Mouse (Mus musculus): Measurements from ENCODE around the gene Relb. TPM values are rescaled to one million over a fixed set of nuclear protein-coding genes. Genes with fewer than 3 reads are reported as not detected.

Relb gene
- polyA plus RNA-seq, 2 experiments = 9.8 to 13.4 TPM

DNA sequence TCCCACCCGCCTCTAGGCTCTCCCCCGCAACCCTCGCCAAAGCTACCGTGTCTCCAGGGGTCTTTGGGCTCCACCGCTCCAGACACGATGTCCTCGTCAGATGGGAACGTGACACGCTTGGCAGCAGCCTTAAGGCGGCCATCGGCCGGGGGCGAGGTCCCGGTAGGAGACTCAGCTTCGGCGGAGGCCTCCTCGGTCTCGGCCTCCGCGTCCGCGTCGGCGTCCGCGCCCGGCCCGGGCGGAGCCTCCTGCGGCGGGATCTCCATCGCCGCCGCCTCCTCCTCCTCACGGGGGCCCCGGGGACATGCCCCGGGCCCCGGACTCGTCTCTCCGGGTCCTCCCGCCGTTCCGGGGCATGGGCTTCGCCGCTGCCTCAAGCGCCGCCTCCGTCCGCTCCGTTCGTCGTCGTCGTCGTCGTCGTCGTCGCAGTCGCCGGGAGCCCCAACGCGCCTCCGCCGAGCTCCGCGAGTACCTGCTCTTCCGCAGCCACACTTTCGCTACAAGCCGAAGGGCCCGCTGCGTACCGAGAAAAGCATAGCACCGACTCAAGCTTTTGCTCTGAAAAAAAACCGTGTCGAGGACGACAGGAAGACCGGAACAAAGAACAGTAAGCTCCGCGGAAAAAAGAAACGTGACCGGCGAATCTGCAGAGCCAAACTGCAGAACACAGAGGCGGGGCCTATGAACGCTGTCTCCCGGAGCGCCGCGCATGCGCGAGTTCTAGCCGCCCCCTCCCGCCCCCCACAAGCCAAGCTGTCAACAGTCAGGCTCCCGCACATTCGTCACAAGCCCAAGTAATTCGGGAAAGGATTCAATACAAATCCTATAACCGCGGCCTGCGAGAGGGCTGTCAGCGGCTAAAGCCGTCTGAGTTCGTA, 67.2 kb downstream of the Relb start:
- Histone ChIP-seq H3K27ac (replicated peaks; ENCODE audit: low read depth, low read length) (peak overlapping the region; percentile 94), H3K4me3 (replicated peaks; ENCODE audit: low read length) (peak overlapping the region; percentile 80), H3K36me3 (ENCODE audit: control insufficient read depth, insufficient read depth, low read length) (peaks cover 19% of the 10 kb centered on the region), H3K9me3 (ENCODE audit: control insufficient read depth, low read length) (no peaks in the 10 kb centered on the region), H3K27me3 (ENCODE audit: control insufficient read depth, insufficient read depth, low read length) (no peaks in the 10 kb centered on the region), H3K9ac (ENCODE audit: low read depth, low read length, severe bottlenecking) (peak overlapping the region; percentile 95), H3K4me1 (ENCODE audit: control insufficient read depth, insufficient read depth, low read length) (peaks cover 25% of the 10 kb centered on the region), H3K4me2 (replicated peaks; ENCODE audit: low read depth, low read length, severe bottlenecking) (peak overlapping the region; percentile 62)
- under 1% methylated on average over 102 of the region's 102 CpGs for WGBS
- ATAC-seq (ENCODE audit: low FRiP score, low read depth) (peak; percentile 92), DNase-seq (ENCODE audit: low spot score) (peak; percentile 98)
- TF ChIP-seq POLR2A (IDR thresholded peaks at IDR 0.05; ENCODE audit: borderline replicate concordance, extremely low read depth, insufficient read depth, insufficient read length) = peak; percentile 53; the same call in 1 of the 2 replicates

DNA sequence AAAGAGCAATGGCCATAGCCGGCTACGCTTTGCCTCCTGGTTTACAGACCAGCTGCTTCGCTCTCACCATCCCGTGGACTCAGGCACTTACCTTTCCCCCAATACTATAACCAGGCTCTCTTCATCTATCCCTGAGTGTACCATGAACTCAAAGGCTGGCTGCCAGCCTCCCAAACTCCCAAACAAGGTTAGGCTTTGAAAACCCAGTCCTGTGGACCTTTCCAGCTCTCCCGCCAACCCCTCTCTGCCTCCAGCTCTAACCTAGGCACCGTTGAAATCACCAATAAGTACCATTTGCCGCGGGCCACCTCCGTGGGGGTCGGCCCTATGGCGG, 67.8 kb downstream of the Relb start:
- Histone ChIP-seq H3K27me3 (ENCODE audit: control insufficient read depth, insufficient read depth, low read length) (no peaks in the 10 kb centered on the region), H3K4me2 (replicated peaks; ENCODE audit: low read depth, low read length, severe bottlenecking) (peak overlapping the region; percentile 62), H3K36me3 (ENCODE audit: control insufficient read depth, insufficient read depth, low read length) (peaks cover 19% of the 10 kb centered on the region), H3K4me3 (replicated peaks; ENCODE audit: low read length) (peak overlapping the region; percentile 80), H3K27ac (replicated peaks; ENCODE audit: low read depth, low read length) (peak overlapping the region; percentile 94; the same call in 1 of the 2 replicates), H3K4me1 (ENCODE audit: control insufficient read depth, insufficient read depth, low read length) (peaks cover 25% of the 10 kb centered on the region), H3K9ac (ENCODE audit: low read depth, low read length, severe bottlenecking) (peak overlapping the region; percentile 95), H3K9me3 (ENCODE audit: control insufficient read depth, low read length) (no peaks in the 10 kb centered on the region)
- ATAC-seq (ENCODE audit: low FRiP score, low read depth) (no peak), DNase-seq (ENCODE audit: low spot score) (no peak)
- no peak for TF ChIP-seq POLR2A (IDR thresholded peaks at IDR 0.05; ENCODE audit: borderline replicate concordance, extremely low read depth, insufficient read depth, insufficient read length)
- WGBS = under 1% methylated on average over 11 of the region's 11 CpGs

DNA sequence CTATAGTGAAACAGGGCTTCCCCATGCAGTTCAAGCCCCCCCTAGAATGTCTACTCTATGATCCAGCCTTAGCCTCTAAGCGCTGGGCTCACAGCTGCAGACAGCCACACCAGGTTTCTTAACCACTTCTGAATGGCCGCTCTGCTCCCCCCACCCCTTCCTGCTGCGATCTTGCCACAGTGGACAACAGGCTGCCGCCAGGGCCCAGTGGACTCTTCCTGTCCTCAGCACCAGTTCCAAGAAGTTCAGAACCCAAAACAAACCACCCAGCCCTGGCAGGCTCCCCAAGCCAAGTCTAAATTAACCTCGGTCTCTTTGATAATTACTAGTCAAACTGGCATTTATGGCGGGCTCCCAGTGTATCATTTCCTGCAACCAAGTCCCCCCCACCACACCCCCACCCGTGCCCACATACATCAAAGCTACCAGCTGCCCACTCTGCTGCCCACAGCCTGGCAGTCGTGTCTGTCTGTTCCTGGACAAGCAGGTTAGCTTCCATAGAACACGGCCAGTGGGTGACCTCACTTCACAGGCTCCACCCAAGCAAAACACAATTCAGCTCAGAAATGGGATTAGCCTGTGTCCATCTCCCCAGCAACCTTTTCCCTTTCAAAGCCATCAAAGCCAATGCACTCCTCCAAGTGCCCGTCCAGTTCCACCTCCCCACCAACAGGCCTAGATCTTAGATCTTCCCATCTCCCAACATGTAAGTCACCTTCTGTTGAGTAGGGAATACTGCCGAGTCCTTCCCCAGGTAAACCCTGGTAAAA, 68.6 kb downstream of the Relb start:
- H3K4me1 ChIP-seq (ENCODE audit: control insufficient read depth, insufficient read depth, low read length) = peaks cover 25% of the 10 kb centered on the region
- ATAC-seq (ENCODE audit: low FRiP score, low read depth) = no peak
- peak overlapping the region; percentile 95 for H3K9ac ChIP-seq (ENCODE audit: low read depth, low read length, severe bottlenecking)
- 18% methylated on average over 11 of the region's 11 CpGs for WGBS
- no peak for TF ChIP-seq POLR2A (IDR thresholded peaks at IDR 0.05; ENCODE audit: borderline replicate concordance, extremely low read depth, insufficient read depth, insufficient read length)
- H3K4me2 ChIP-seq (replicated peaks; ENCODE audit: low read depth, low read length, severe bottlenecking) = peak overlapping the region; percentile 62
- H3K4me3 ChIP-seq (replicated peaks; ENCODE audit: low read length) = peak overlapping the region; percentile 80
- no peaks in the 10 kb centered on the region for H3K27me3 ChIP-seq (ENCODE audit: control insufficient read depth, insufficient read depth, low read length)
- no peaks in the 10 kb centered on the region for H3K9me3 ChIP-seq (ENCODE audit: control insufficient read depth, low read length)
- peaks cover 20% of the 10 kb centered on the region for H3K36me3 ChIP-seq (ENCODE audit: control insufficient read depth, insufficient read depth, low read length)
- H3K27ac ChIP-seq (replicated peaks; ENCODE audit: low read depth, low read length) = 0 out of 2 replicates have a peak overlapping the region, but pooled peaks have one; percentile 94
- no peak for DNase-seq (ENCODE audit: low spot score)

DNA sequence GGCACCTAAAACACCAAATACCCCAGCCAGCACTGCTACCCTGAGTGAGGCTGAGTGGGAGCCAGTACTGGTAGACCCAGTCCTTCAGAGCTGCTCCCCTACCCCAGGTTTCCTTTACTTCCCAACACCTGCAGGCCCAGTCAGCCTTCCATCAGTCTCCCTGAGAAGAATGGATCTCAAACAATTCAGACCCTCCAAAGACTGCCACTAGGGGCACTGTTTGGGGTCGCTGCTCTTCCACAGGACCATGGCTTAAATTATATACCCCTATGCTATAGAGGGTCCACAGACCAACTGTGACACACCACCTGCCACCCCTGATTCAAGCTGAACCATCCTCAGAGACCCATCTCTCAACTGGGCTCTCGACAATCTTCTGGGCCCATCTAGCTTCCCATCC, 70.3 kb downstream of the Relb start:
- no peak for TF ChIP-seq POLR2A (IDR thresholded peaks at IDR 0.05; ENCODE audit: borderline replicate concordance, extremely low read depth, insufficient read depth, insufficient read length)
- ATAC-seq (ENCODE audit: low FRiP score, low read depth) (no peak), DNase-seq (ENCODE audit: low spot score) (no peak)
- no peaks in the 10 kb centered on the region for H3K9me3 ChIP-seq (ENCODE audit: control insufficient read depth, low read length)
- H3K27me3 ChIP-seq (ENCODE audit: control insufficient read depth, insufficient read depth, low read length) = no peaks in the 10 kb centered on the region
- peaks cover 25% of the 10 kb centered on the region for H3K4me1 ChIP-seq (ENCODE audit: control insufficient read depth, insufficient read depth, low read length)
- H3K36me3 ChIP-seq (ENCODE audit: control insufficient read depth, insufficient read depth, low read length) = peaks cover 18% of the 10 kb centered on the region
- H3K9ac ChIP-seq (ENCODE audit: low read depth, low read length, severe bottlenecking) = no peak overlapping the region
- H3K4me3 ChIP-seq (replicated peaks; ENCODE audit: low read length) = no peak overlapping the region
- H3K27ac ChIP-seq (replicated peaks; ENCODE audit: low read depth, low read length) = no peak overlapping the region
- 52% methylated on average over 2 of the region's 2 CpGs for WGBS
- no peak overlapping the region for H3K4me2 ChIP-seq (replicated peaks; ENCODE audit: low read depth, low read length, severe bottlenecking)

Measured in limb, embryonic 14.5 days (tissue).